Mouse (Mus musculus): Measurements from ENCODE around the gene H2-Oa. TPM values are rescaled to one million over a fixed set of nuclear protein-coding genes. Genes with fewer than 3 reads are reported as not detected.

The H2-Oa gene
- polyA plus RNA-seq, 1 experiment from 2014 or later: 0.65 TPM

DNA sequence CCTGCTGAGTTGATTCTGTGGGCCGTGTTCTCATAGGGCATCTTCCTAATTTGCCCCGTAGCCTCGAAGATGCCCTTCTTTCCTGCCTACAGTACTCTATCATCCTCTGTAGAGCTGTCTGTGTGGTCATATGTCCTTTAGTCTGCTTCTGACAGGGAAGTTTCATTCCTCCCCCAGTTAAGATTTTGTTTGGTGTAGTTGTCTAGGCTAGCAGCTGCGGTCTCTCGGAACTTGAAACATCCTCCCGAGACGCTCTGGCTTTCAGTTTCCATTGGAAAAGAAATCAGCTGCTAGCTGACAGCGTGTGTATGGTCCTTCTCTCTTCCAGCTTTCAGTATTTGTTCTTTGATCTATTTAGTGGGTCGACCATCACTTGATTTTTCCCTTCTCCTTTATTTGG is 12.7 kb downstream of the H2-Oa start:
- ATAC-seq (ENCODE audit: low FRiP score, low read depth): no peak
- H3K9me3 ChIP-seq: no peaks in the 10 kb centered on the region
- H3K27ac ChIP-seq: no peak overlapping the region
- no peak overlapping the region for H3K4me3 ChIP-seq
- H3K27me3 ChIP-seq: no peaks in the 10 kb centered on the region
- peaks cover 8% of the 10 kb centered on the region for H3K4me1 ChIP-seq
- peaks cover 14% of the 10 kb centered on the region for H3K36me3 ChIP-seq
- no peak overlapping the region for H3K4me2 ChIP-seq (replicated peaks)
- WGBS: 84% methylated on average over 9 of the region's 9 CpGs
- no peak overlapping the region for H3K9ac ChIP-seq

DNA sequence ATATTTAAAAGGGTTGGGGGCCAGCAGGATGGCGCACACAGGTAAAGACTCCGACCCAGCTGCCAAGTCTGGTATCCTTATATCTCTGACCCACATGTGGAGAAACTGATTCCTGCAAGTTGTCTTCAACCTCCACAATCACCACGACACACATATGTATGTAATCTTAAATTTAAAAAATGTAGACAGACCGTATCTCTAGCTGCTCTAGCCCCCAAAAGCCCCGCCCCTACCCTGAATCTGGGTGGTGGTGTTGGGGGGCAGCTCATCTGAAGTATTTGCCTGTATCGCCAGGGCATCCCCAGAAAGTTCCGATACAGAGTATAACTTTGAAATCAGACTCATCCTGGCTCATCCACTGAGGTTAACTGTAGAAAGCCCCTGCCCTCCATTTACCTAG is 14.4 kb downstream of the H2-Oa start:
- Histone ChIP-seq H3K27ac (no peak overlapping the region), H3K27me3 (no peaks in the 10 kb centered on the region), H3K36me3 (peaks cover 32% of the 10 kb centered on the region), H3K9ac (no peak overlapping the region), H3K4me3 (no peak overlapping the region), H3K4me1 (0 out of 2 replicates have a peak, but pooled peaks cover 8% of the 10 kb centered on the region), H3K9me3 (no peaks in the 10 kb centered on the region), H3K4me2 (replicated peaks) (no peak overlapping the region)
- no peak for ATAC-seq (ENCODE audit: low FRiP score, low read depth)
- WGBS: 88% methylated on average over 7 of the region's 7 CpGs

- H3K4me2 ChIP-seq (replicated peaks): no peak overlapping the region
- no peak for ATAC-seq (ENCODE audit: low FRiP score, low read depth)
- 83% methylated on average over 7 of the region's 7 CpGs for WGBS
Measured at GRCm38 (mm10) chr17:34107109-34107867, 15.1 kb downstream of the H2-Oa start.

DNA sequence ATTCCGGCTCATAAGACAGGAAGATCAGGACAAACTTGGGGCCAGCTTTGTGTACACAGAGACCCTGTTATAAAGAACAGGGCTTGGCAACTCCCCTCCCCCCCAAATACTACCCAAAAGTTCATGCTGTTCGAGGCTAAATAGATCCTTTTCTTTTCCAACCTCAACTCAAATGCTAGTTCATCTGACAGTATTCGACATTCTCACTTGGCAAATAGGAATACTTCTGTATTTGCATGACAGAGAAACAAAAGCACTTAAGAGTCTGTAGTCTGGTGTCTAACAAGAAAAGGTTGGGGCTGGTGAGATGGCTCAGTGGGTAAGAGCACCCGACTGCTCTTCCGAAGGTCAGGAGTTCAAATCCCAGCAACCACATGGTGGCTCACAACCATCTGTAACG is 16.3 kb downstream of the H2-Oa start:
- Histone ChIP-seq H3K27me3 (no peaks in the 10 kb centered on the region), H3K4me2 (replicated peaks) (no peak overlapping the region), H3K4me1 (peaks cover 12% of the 10 kb centered on the region; the same call in 1 of the 2 replicates), H3K4me3 (no peak overlapping the region), H3K9me3 (no peaks in the 10 kb centered on the region), H3K27ac (no peak overlapping the region), H3K9ac (no peak overlapping the region), H3K36me3 (peaks cover 51% of the 10 kb centered on the region)
- WGBS: 84% methylated on average over 5 of the region's 6 CpGs
- no peak for ATAC-seq (ENCODE audit: low FRiP score, low read depth)

More at GRCm38 (mm10) chr17:34107109-34107867, 15.1 kb downstream of the H2-Oa start:
- H3K9me3 ChIP-seq: no peaks in the 10 kb centered on the region
- no peak overlapping the region for H3K4me3 ChIP-seq
- H3K27me3 ChIP-seq: no peaks in the 10 kb centered on the region
- H3K27ac ChIP-seq: no peak overlapping the region
- H3K9ac ChIP-seq: no peak overlapping the region
- 0 out of 2 replicates have a peak, but pooled peaks cover 6% of the 10 kb centered on the region for H3K4me1 ChIP-seq
- peaks cover 39% of the 10 kb centered on the region for H3K36me3 ChIP-seq

GRCm38 (mm10) chr17:34109038-34109805 is 17.1 kb downstream of the H2-Oa start:
- no peak for ATAC-seq (ENCODE audit: low FRiP score, low read depth)
- Histone ChIP-seq H3K36me3 (peaks cover 58% of the 10 kb centered on the region), H3K4me1 (peaks cover 14% of the 10 kb centered on the region; the same call in 1 of the 2 replicates), H3K27ac (peak overlapping the region; percentile 22; the same call in 1 of the 2 replicates), H3K9me3 (no peaks in the 10 kb centered on the region), H3K4me2 (replicated peaks) (no peak overlapping the region), H3K4me3 (no peak overlapping the region), H3K27me3 (no peaks in the 10 kb centered on the region), H3K9ac (no peak overlapping the region)
- WGBS: 75% methylated on average over 14 of the region's 14 CpGs

DNA sequence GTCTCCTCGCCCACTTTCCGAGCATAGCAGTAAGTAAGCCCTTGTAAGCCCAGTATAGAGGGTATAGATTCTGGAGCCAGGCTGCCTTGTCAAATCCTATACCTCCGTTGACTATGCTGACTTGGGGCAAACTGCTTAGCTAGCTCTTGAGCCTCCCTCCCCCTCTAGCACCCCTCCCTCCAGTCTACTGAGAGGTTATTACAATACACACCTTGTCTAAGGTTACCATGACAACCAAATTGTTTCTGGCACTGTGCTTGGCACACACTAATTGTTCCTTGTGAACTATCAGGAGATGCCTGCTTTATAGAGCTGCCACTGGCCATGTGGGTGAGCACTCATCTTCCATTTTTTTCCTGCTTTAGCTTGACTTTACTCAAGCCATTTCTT is 17.7 kb downstream of the H2-Oa start:
- H3K9ac ChIP-seq: no peak overlapping the region
- H3K36me3 ChIP-seq: peaks cover 64% of the 10 kb centered on the region
- WGBS: 55% methylated on average over 3 of the region's 3 CpGs
- no peaks in the 10 kb centered on the region for H3K27me3 ChIP-seq
- H3K4me2 ChIP-seq (replicated peaks): no peak overlapping the region
- peaks cover 14% of the 10 kb centered on the region; the same call in 1 of the 2 replicates for H3K4me1 ChIP-seq
- peak overlapping the region; percentile 22; the same call in 1 of the 2 replicates for H3K27ac ChIP-seq
- H3K9me3 ChIP-seq: no peaks in the 10 kb centered on the region
- H3K4me3 ChIP-seq: no peak overlapping the region
- ATAC-seq (ENCODE audit: low FRiP score, low read depth): peak; percentile 33; the same call in 1 of the 2 replicates

- Histone ChIP-seq H3K4me2 (replicated peaks) (no peak overlapping the region), H3K36me3 (peaks cover 69% of the 10 kb centered on the region), H3K4me1 (peaks cover 15% of the 10 kb centered on the region; the same call in 1 of the 2 replicates), H3K4me3 (no peak overlapping the region), H3K27me3 (no peaks in the 10 kb centered on the region), H3K27ac (peak overlapping the region; percentile 33; the same call in 1 of the 2 replicates), H3K9me3 (no peaks in the 10 kb centered on the region), H3K9ac (no peak overlapping the region)
- 61% methylated on average over 8 of the region's 8 CpGs for WGBS
- ATAC-seq (ENCODE audit: low FRiP score, low read depth): 0 out of 2 replicates have a peak, but pooled peaks have one; percentile 4
Measured at GRCm38 (mm10) chr17:34110309-34110708, 18.2 kb downstream of the H2-Oa start.

- peaks cover 96% of the 10 kb centered on the region for H3K36me3 ChIP-seq
- peaks cover 34% of the 10 kb centered on the region for H3K4me1 ChIP-seq
- H3K27ac ChIP-seq: no peak overlapping the region
- H3K9me3 ChIP-seq: no peaks in the 10 kb centered on the region
- no peak overlapping the region for H3K4me3 ChIP-seq
- H3K4me2 ChIP-seq (replicated peaks): no peak overlapping the region
- no peak overlapping the region for H3K9ac ChIP-seq
- H3K27me3 ChIP-seq: no peaks in the 10 kb centered on the region
- ATAC-seq (ENCODE audit: low FRiP score, low read depth): no peak
- 93% methylated on average over 7 of the region's 7 CpGs for WGBS
Measured at GRCm38 (mm10) chr17:34114114-34114513, 22.0 kb downstream of the H2-Oa start.

GRCm38 (mm10) chr17:34116736-34117370 is 24.7 kb downstream of the H2-Oa start:
- WGBS: 31% methylated on average over 7 of the region's 7 CpGs
- no peak for ATAC-seq (ENCODE audit: low FRiP score, low read depth)
- H3K4me2 ChIP-seq (replicated peaks): peak overlapping the region; percentile 98
- no peaks in the 10 kb centered on the region for H3K9me3 ChIP-seq
- H3K4me1 ChIP-seq: peaks cover 28% of the 10 kb centered on the region
- peak overlapping the region; percentile 97 for H3K9ac ChIP-seq
- peak overlapping the region; percentile 99 for H3K4me3 ChIP-seq
- no peaks in the 10 kb centered on the region for H3K27me3 ChIP-seq
- no peak overlapping the region for H3K27ac ChIP-seq
- peaks cover 69% of the 10 kb centered on the region for H3K36me3 ChIP-seq

DNA sequence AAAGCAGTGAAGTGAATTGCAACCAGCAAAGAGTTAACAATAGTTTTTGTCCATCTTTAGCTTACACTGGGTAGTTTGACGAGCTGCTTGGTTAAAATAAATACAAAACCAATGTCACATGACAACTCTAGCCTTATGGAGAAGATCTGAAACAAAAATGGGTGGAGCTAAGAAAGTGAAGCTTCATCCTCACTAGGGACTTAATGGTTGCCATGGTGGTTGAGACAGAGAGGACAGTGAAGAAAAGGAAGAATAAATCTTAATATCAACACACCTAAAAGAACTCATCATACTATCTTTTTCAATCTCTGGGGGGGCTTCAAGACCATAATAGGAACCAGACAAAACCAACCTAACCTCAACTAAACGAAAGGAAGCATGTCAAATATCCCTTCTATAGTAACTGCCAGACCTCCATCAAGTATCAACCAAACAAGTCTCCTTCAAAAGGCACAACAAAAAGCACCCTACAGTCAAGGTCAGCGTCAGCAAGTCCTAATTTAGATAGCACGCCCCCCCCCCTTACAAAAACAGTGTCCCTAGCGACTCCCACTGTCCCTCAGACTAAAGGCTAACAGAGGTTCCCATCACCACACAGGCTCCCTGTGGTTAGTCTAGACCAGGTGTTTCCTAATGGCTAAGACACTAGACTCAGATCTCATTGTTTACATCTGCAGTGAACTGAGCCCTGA is 25.4 kb downstream of the H2-Oa start:
- 2% methylated on average over 5 of the region's 5 CpGs for WGBS
- Histone ChIP-seq H3K4me3 (peak overlapping the region; percentile 99), H3K9me3 (no peaks in the 10 kb centered on the region), H3K4me1 (peaks cover 28% of the 10 kb centered on the region), H3K27ac (no peak overlapping the region), H3K9ac (peak overlapping the region; percentile 97), H3K27me3 (no peaks in the 10 kb centered on the region), H3K36me3 (peaks cover 62% of the 10 kb centered on the region), H3K4me2 (replicated peaks) (peak overlapping the region; percentile 98)
- no peak for ATAC-seq (ENCODE audit: low FRiP score, low read depth)

- WGBS: under 1% methylated on average over 67 of the region's 67 CpGs
- Histone ChIP-seq H3K9ac (peak overlapping the region; percentile 97), H3K4me2 (replicated peaks) (peak overlapping the region; percentile 98), H3K4me1 (peaks cover 23% of the 10 kb centered on the region), H3K27ac (peak overlapping the region; percentile 84), H3K9me3 (no peaks in the 10 kb centered on the region), H3K27me3 (no peaks in the 10 kb centered on the region), H3K36me3 (peaks cover 55% of the 10 kb centered on the region), H3K4me3 (peak overlapping the region; percentile 99)
- ATAC-seq (ENCODE audit: low FRiP score, low read depth): no peak
Measured at GRCm38 (mm10) chr17:34118113-34118872, 26.2 kb downstream of the H2-Oa start.
